Mouse (Mus musculus) ES-Bruce4 (cell line): ENCODE data around the gene Tmem8. TPM values are rescaled to one million over a fixed set of nuclear protein-coding genes. Genes with fewer than 3 reads are reported as not detected.
"Not testable (repeated sequence)": the region's sequence is repeated elsewhere in the genome, so short reads cannot be mapped to it uniquely, and the experiment has no call there.

Source experiments
- H3K27ac ChIP-seq: 2 replicates; pipeline ENCODE4 v1.5.1; 2012; ENCODE audit warnings: low read length, inconsistent platforms; ENCODE audit not compliant: insufficient read depth
- H3K27me3 ChIP-seq: 2 replicates; pipeline ENCODE4 v1.6.1; 2012; ENCODE audit warnings: mild to moderate bottlenecking, low read length, inconsistent platforms; ENCODE audit not compliant: control insufficient read depth, poor library complexity, insufficient read depth, severe bottlenecking
- H3K36me3 ChIP-seq: 2 replicates; pipeline ENCODE4 v1.6.1; 2012; ENCODE audit warnings: inconsistent platforms, mild to moderate bottlenecking, low read length, moderate library complexity; ENCODE audit not compliant: control insufficient read depth, poor library complexity, insufficient read depth, severe bottlenecking
- H3K4me1 ChIP-seq: one replicate; pipeline ENCODE4 v1.8.1; 2011; ENCODE audit warnings: low read length; ENCODE audit not compliant: control insufficient read depth, insufficient read depth
- H3K4me3 ChIP-seq: 2 replicates; pipeline ENCODE4 v1.5.1; 2011; ENCODE audit warnings: low read depth, mild to moderate bottlenecking, low read length
- H3K9ac ChIP-seq: 2 replicates; pipeline ENCODE4 v1.6.1; 2012; ENCODE audit warnings: low read depth, mild to moderate bottlenecking, inconsistent platforms; ENCODE audit not compliant: poor library complexity, severe bottlenecking
- H3K9me3 ChIP-seq: replicated peaks from 2 replicates; pipeline ENCODE4 v1.6.1; 2012; ENCODE audit warnings: mild to moderate bottlenecking, low read length, inconsistent platforms; ENCODE audit not compliant: control insufficient read depth, poor library complexity, insufficient read depth, severe bottlenecking
- CTCF ChIP-seq: IDR thresholded peaks from one replicate; pipeline ENCODE4 v1.8.1; 2011; ENCODE audit warnings: low read depth, low read length
- EP300 ChIP-seq: IDR thresholded peaks from 2 replicates; pipeline ENCODE4 v1.6.1; 2011; ENCODE audit warnings: low read depth, low read length; ENCODE audit not compliant: insufficient read depth
- POLR2A ChIP-seq: IDR thresholded peaks from one replicate; pipeline ENCODE4 v1.8.1; 2011; ENCODE audit warnings: low read length; ENCODE audit not compliant: insufficient read depth
- polyA plus RNA-seq: library from polyadenylated mRNA; stranded (reverse); fragments of >200 nt; gene quantifications from 2 replicates; pipeline ENCODE4 v1.2.4, GENCODE M21; 2011; ENCODE audit warnings: low read depth; ENCODE audit not compliant: missing spikeins, insufficient read depth, insufficient read length

Tmem8 gene
- polyA plus RNA-seq, 1 experiment, result 15.6 TPM

DNA sequence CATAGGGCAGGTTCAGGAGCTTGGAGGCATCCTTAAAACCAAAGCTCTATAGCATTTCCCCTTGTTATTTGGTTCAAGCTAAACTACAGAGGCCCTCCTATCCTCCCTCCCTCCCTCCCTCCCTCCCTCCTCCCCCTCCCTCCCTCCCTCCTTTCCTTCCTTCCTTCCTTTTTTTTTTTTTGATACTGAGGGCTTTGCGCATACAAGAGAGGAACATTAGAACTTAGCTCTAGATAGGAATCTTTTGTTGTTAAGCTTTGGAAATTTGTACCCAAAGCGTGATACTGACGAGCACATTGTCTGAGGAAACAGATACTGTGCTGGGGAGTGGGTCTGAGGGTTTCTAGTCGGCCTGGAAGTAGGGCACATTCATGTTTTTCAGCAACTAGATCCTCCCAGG, 7.5 kb upstream of the Tmem8 start:
- H3K27me3 ChIP-seq, result no peaks in the 10 kb centered on the region

GRCm38 (mm10) chr17:26110156-26110555, 2.9 kb upstream of the Tmem8 start:
- H3K27ac ChIP-seq, result peak overlapping the region; percentile 86
- no peak overlapping the region for H3K9ac ChIP-seq
- no peaks in the 10 kb centered on the region for H3K9me3 ChIP-seq
- TF ChIP-seq POLR2A, result no peak
- no peak for TF ChIP-seq EP300
- TF ChIP-seq CTCF, result no peak
- H3K4me3 ChIP-seq, result no peak overlapping the region
- H3K4me1 ChIP-seq, result peaks cover 2% of the 10 kb centered on the region
- H3K36me3 ChIP-seq, result no peaks in the 10 kb centered on the region
- no peaks in the 10 kb centered on the region for H3K27me3 ChIP-seq

More for the DNA sequence above, 7.5 kb upstream of the Tmem8 start:
- H3K9ac ChIP-seq, result no peak overlapping the region
- no peak overlapping the region for H3K27ac ChIP-seq
- peaks cover 6% of the 10 kb centered on the region for H3K4me1 ChIP-seq
- no peak for TF ChIP-seq POLR2A
- no peak for TF ChIP-seq EP300
- TF ChIP-seq CTCF, result no peak
- H3K36me3 ChIP-seq, result no peaks in the 10 kb centered on the region
- no peaks in the 10 kb centered on the region for H3K9me3 ChIP-seq
- no peak overlapping the region for H3K4me3 ChIP-seq

- TF ChIP-seq POLR2A, result no peak
- TF ChIP-seq EP300, result peak; percentile 85; the same call in 1 of the 2 replicates
- H3K36me3 ChIP-seq, result no peaks in the 10 kb centered on the region
- H3K27ac ChIP-seq, result peak overlapping the region; percentile 86
- H3K9ac ChIP-seq, result no peak overlapping the region
- H3K4me1 ChIP-seq, result peaks cover 4% of the 10 kb centered on the region
- H3K9me3 ChIP-seq, result no peaks in the 10 kb centered on the region
- no peaks in the 10 kb centered on the region for H3K27me3 ChIP-seq
- no peak overlapping the region for H3K4me3 ChIP-seq
Measured at GRCm38 (mm10) chr17:26111024-26111423, 2.1 kb upstream of the Tmem8 start.

GRCm38 (mm10) chr17:26111722-26112121, 1.4 kb upstream of the Tmem8 start:
- H3K9me3 ChIP-seq, result no peaks in the 10 kb centered on the region
- no peaks in the 10 kb centered on the region for H3K27me3 ChIP-seq
- TF ChIP-seq POLR2A (no peak), EP300 (0 out of 2 replicates have a peak, but pooled peaks have one; percentile 13), CTCF (no peak)
- no peak overlapping the region for H3K9ac ChIP-seq
- no peaks in the 10 kb centered on the region for H3K36me3 ChIP-seq
- H3K4me3 ChIP-seq, result no peak overlapping the region
- H3K4me1 ChIP-seq, result peaks cover 4% of the 10 kb centered on the region
- peak overlapping the region; percentile 86 for H3K27ac ChIP-seq

GRCm38 (mm10) chr17:26112751-26113150, 348 bp upstream of the Tmem8 start:
- TF ChIP-seq CTCF, result no peak
- no peak for TF ChIP-seq POLR2A
- no peak for TF ChIP-seq EP300
- no peak overlapping the region for H3K9ac ChIP-seq
- H3K4me3 ChIP-seq, result peak overlapping the region; percentile 85
- H3K4me1 ChIP-seq, result peaks cover 7% of the 10 kb centered on the region
- no peaks in the 10 kb centered on the region for H3K9me3 ChIP-seq
- no peaks in the 10 kb centered on the region for H3K36me3 ChIP-seq
- H3K27me3 ChIP-seq, result no peaks in the 10 kb centered on the region
- H3K27ac ChIP-seq, result peak overlapping the region; percentile 1; the same call in 1 of the 2 replicates

DNA sequence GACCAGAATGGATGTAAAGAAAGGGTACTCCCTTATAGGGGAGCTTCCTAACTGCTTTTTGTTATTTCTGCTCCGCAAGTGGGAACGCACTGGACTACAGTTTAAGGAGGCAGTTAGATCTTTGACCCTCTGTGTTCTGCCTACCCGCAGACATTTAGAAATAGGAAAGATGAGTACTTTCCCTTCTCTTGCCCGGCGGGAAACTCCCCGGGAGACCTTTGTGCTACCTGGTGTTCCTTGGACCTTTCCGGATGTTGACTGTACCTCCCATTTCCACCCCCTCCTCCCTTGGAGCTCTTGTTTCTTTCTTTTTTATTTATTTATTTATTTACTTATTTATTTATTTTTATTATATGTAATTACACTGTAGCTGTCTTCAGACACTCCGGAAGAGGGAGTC, 962 bp downstream of the Tmem8 start:
- Histone ChIP-seq H3K36me3 (no peaks in the 10 kb centered on the region), H3K9me3 (no peaks in the 10 kb centered on the region), H3K4me1 (peaks cover 7% of the 10 kb centered on the region), H3K27me3 (no peaks in the 10 kb centered on the region), H3K9ac (peak overlapping the region; percentile 67), H3K4me3 (peak overlapping the region; percentile 85), H3K27ac (peak overlapping the region; percentile 55)
- no peak for TF ChIP-seq CTCF
- TF ChIP-seq EP300, result no peak
- TF ChIP-seq POLR2A, result no peak

DNA sequence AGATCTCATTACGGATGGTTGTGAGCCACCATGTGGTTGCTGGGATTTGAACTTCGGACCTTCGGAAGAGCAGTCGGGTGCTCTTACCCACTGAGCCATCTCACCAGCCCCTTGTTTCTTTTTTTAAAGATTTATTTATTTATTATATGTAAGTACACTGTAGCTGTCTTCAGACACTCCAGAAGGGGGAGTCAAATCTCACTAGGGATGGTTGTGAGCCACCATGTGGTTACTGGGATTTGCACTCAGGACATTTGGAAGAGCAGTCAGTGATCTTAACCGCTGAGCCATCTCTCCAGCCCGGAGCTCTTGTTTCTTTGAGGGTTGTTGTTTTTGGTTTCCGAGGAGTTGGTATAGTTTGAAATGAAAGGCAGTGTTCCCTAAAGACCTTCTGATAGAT, 1.4 kb downstream of the Tmem8 start:
- H3K27ac ChIP-seq, H3K27me3 ChIP-seq, H3K9ac ChIP-seq, H3K4me3 ChIP-seq, H3K9me3 ChIP-seq, H3K36me3 ChIP-seq, H3K4me1 ChIP-seq: not testable (repeated sequence)
